8 mouse cellular contexts compared by ENCODE assay signal in the genomic region with DNA sequence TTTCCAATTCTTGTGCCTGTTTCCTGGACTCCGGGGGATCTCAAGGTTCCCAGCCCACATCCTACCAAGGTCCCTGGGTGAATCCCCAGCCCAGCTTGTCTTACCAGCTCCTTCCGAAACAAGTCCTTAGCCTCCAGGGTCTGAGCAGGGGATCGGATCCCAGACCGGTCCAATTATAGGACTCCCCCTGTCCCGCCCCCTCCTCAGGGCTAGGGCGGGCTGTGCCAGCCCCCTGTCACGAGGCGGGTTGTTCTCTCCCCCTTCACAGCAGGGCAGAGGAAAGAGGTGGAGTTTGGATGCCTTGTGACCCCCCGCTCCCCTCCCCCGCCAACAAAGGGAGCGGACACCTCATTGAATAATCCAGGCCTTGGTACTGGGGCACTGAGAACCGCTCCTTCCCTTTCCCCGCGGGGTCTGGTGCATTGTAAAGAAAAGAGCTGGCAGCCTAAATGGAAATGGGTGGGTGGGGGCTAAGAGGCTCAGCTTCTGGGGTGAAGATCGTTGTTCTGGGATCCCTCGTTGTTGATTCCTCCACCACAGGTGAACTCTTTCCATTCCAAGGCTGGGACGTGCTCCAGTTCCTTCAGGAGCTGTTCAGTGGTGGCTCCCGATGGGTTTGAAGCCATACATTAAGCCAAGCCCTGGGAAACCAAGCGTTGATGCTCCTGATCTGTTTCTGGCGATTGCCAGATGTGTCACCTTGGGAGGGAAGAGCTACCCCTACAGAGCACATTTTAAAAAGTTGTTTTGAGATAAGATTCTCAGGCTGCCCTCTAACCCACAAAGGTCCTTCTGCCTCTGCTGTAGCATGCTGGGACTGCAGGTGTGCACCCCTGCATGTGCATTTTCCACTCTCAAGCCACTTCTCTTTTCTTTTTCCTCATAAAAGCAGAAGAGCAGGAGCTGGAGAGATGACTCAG. TPM values are rescaled to one million over a fixed set of nuclear protein-coding genes. Genes with fewer than 3 reads are reported as not detected.
DNase-seq lines count a peak whose midpoint lies in the region; ATAC-seq and TF ChIP-seq lines count a peak whose summit lies in the region.

A gene (minus strand): TSS at position 282 of the 920 bp plus-strand sequence.

- no peak for TF ChIP-seq EP300 in lung, postnatal 0 days (IDR thresholded peaks at IDR 0.05)

- H3K4me2 ChIP-seq in hindbrain, embryonic 13.5 days = peak within 1 kb of the TSS; percentile 58
- H3K4me2 ChIP-seq in lung, postnatal 0 days (replicated peaks; ENCODE audit: low read depth, low read length) = peak within 1 kb of the TSS; percentile 50

- peaks cover 12% of the 10 kb centered on the region; the same call in 1 of the 2 replicates for H3K27me3 ChIP-seq in hindbrain, embryonic 13.5 days
- no peaks in the 10 kb centered on the region for H3K27me3 ChIP-seq in lung, postnatal 0 days (replicated peaks; ENCODE audit: insufficient read depth, low read length)

- peak within 1 kb of the TSS; percentile 83 for H3K27ac ChIP-seq in gastrocnemius, adult 2 months
- peak within 1 kb of the TSS; percentile 19 for H3K27ac ChIP-seq in hindbrain, embryonic 13.5 days
- peak within 1 kb of the TSS; percentile 49 for H3K27ac ChIP-seq in lung, postnatal 0 days (ENCODE audit: low read length)

- TF ChIP-seq CTCF in gastrocnemius, adult 2 months (IDR thresholded peaks at IDR 0.05) = no peak
- no peak for TF ChIP-seq CTCF in lung, postnatal 0 days (IDR thresholded peaks at IDR 0.05)

- WGBS in hindbrain, embryonic 13.5 days = 1% methylated on average over 20 of the region's 20 CpGs
- WGBS in lung, postnatal 0 days = 4% methylated on average over 19 of the region's 20 CpGs

- H3K4me1 ChIP-seq in hindbrain, embryonic 13.5 days (replicated peaks) = peaks cover 21% of the 10 kb centered on the region
- peaks cover 20% of the 10 kb centered on the region; the same call in 1 of the 2 replicates for H3K4me1 ChIP-seq in lung, postnatal 0 days (ENCODE audit: insufficient read depth, low read depth, low read length)

- peaks cover 30% of the 10 kb centered on the region for H3K36me3 ChIP-seq in hindbrain, embryonic 13.5 days
- H3K36me3 ChIP-seq in lung, postnatal 0 days (ENCODE audit: insufficient read depth, low read length) = no peaks in the 10 kb centered on the region

- H3K9ac ChIP-seq in hindbrain, embryonic 13.5 days = peak within 1 kb of the TSS; percentile 68
- peak within 1 kb of the TSS; percentile 39; the same call in 1 of the 2 replicates for H3K9ac ChIP-seq in lung, postnatal 0 days (replicated peaks; ENCODE audit: low read depth)

- intact Hi-C loops in gastrocnemius, adult 2 months (cut with DNase I) = no loop called here

- DNase-seq in MEL-GATA-1-ER (ENCODE audit: extremely low read depth, low read depth) = peak; percentile 26
- DNase-seq in cerebellum, postnatal 14 days = peak; percentile 39 to 44
- peak; percentile 68 for DNase-seq in gastrocnemius, adult 2 months
- peak in 1 of 2 experiments; percentile 38 for DNase-seq in layer of hippocampus, postnatal 25 days (ENCODE audit: extremely low spot score in 1 of 2, low spot score in 1 of 2)
- peak; percentile 72 for DNase-seq in lung, postnatal 0 days (ENCODE audit: low spot score)
- DNase-seq in ovary, postnatal 36 days (ENCODE audit: low spot score) = peak; percentile 68
- no peak for DNase-seq in c-Kit-positive CD71-positive TER-119-positive erythroid progenitor cells, embryonic 14.5 days (ENCODE audit: low spot score)

- ATAC-seq in hindbrain, embryonic 13.5 days (ENCODE audit: low FRiP score) = peak; percentile 29
- peak; percentile 51 for ATAC-seq in lung, postnatal 0 days

- no peaks in the 10 kb centered on the region for H3K9me3 ChIP-seq in hindbrain, embryonic 13.5 days
- no peaks in the 10 kb centered on the region for H3K9me3 ChIP-seq in lung, postnatal 0 days (ENCODE audit: low read length)

- H3K4me3 ChIP-seq in gastrocnemius, adult 2 months = peak within 1 kb of the TSS; percentile 69
- H3K4me3 ChIP-seq in hindbrain, embryonic 13.5 days = peak within 1 kb of the TSS; percentile 35
- peak within 1 kb of the TSS; percentile 40 for H3K4me3 ChIP-seq in lung, postnatal 0 days (ENCODE audit: low read depth, low read length)

RNA-seq across cellular contexts. Expression of the gene that starts here (rescaled TPM):
- total RNA-seq in gastrocnemius, adult 2 months (2021) = 10 to 100 TPM; 38.0 to 61.8 TPM
- 339 and 374 TPM in 2 replicates for polyA plus RNA-seq in hindbrain, embryonic 13.5 days (2015; fragmentation: Nextera tagmentation; extraction: Ambion mirVana)
- total RNA-seq in layer of hippocampus, postnatal 25 days (2021) = 1,000 to 10,000 TPM; 2,615 to 2,768 TPM
- polyA plus RNA-seq in lung, postnatal 0 days (2015; fragmentation: Nextera tagmentation; extraction: Ambion mirVana) = 768 and 1,006 TPM in 2 replicates

Comparison
In these comparisons a context has a peak if more than half of its experiments do, and no peak if none do; other contexts are left out.
1. RNA of the gene that starts here (total RNA-seq): 2,615 to 2,768 TPM in layer of hippocampus, postnatal 25 days; 38.0 to 61.8 TPM in gastrocnemius, adult 2 months; every median in the first group is over 10 times any median in the second.
2. H3K27ac ChIP-seq: peak in every context shown above with its lines; median percentile 83 in gastrocnemius, adult 2 months; 49 in lung, postnatal 0 days; 19 in hindbrain, embryonic 13.5 days.
3. Peak in every context shown above with its lines, with median percentiles within 50 percentile points of each other: H3K4me3 ChIP-seq.